Mouse (Mus musculus): ENCODE results near the gene H2al1h. TPM values are rescaled to one million over a fixed set of nuclear protein-coding genes. Genes with fewer than 3 reads are reported as not detected.
"Not testable (repeated sequence)": the region's sequence is repeated elsewhere in the genome, so short reads cannot be mapped to it uniquely, and the experiment has no call there.

H2al1h gene
- polyA plus RNA-seq, 1 experiment from 2014 or later: not detected

- WGBS: no CpG with 5 or more reads among the region's 6 CpGs
- not testable (repeated sequence) for H3K9ac ChIP-seq (ENCODE audit: low read length); H3K36me3 ChIP-seq (ENCODE audit: control insufficient read depth, insufficient read depth, low read length); ATAC-seq (ENCODE audit: insufficient read depth, low FRiP score, low TSS enrichment); H3K4me1 ChIP-seq (ENCODE audit: control insufficient read depth, insufficient read depth, low read length); DNase-seq (ENCODE audit: low spot score); H3K27me3 ChIP-seq (ENCODE audit: control insufficient read depth, insufficient read depth, low read length); H3K9me3 ChIP-seq (ENCODE audit: control insufficient read depth, low read length); H3K4me2 ChIP-seq (ENCODE audit: low read depth); H3K4me3 ChIP-seq (ENCODE audit: low read depth, low read length); H3K27ac ChIP-seq (ENCODE audit: low read depth, low read length)
Measured at GRCm38 (mm10) chrX:11308524-11308923, 12.8 kb upstream of the H2al1h start, which contains the start of gene H2al1d. TSS of gene H2al1d (plus strand) at chrX:11308824.

- WGBS: no CpG with 5 or more reads among the region's 3 CpGs
- not testable (repeated sequence) for H3K4me3 ChIP-seq (ENCODE audit: low read depth, low read length); H3K27me3 ChIP-seq (ENCODE audit: control insufficient read depth, insufficient read depth, low read length)
Measured at GRCm38 (mm10) chrX:11311634-11312033, 9.7 kb upstream of the H2al1h start, which contains the start of gene H2al1e. TSS of gene H2al1e (plus strand) at chrX:11311934.

GRCm38 (mm10) chrX:11314858-11315257 lies 6.4 kb upstream of the H2al1h start, which contains the start of gene H2al1f:
TSS of gene H2al1f (plus strand) at chrX:11315158.
- not testable (repeated sequence) for H3K9me3 ChIP-seq (ENCODE audit: control insufficient read depth, low read length); H3K27me3 ChIP-seq (ENCODE audit: control insufficient read depth, insufficient read depth, low read length); H3K4me3 ChIP-seq (ENCODE audit: low read depth, low read length); H3K4me2 ChIP-seq (ENCODE audit: low read depth); ATAC-seq (ENCODE audit: insufficient read depth, low FRiP score, low TSS enrichment); DNase-seq (ENCODE audit: low spot score); H3K9ac ChIP-seq (ENCODE audit: low read length); H3K27ac ChIP-seq (ENCODE audit: low read depth, low read length); H3K36me3 ChIP-seq (ENCODE audit: control insufficient read depth, insufficient read depth, low read length); H3K4me1 ChIP-seq (ENCODE audit: control insufficient read depth, insufficient read depth, low read length)
- no CpG with 5 or more reads among the region's 6 CpGs for WGBS

More at GRCm38 (mm10) chrX:11311634-11312033, 9.7 kb upstream of the H2al1h start, which contains the start of gene H2al1e:
- H3K9ac ChIP-seq (ENCODE audit: low read length); H3K4me1 ChIP-seq (ENCODE audit: control insufficient read depth, insufficient read depth, low read length); ATAC-seq (ENCODE audit: insufficient read depth, low FRiP score, low TSS enrichment); DNase-seq (ENCODE audit: low spot score); H3K9me3 ChIP-seq (ENCODE audit: control insufficient read depth, low read length); H3K27ac ChIP-seq (ENCODE audit: low read depth, low read length); H3K4me2 ChIP-seq (ENCODE audit: low read depth); H3K36me3 ChIP-seq (ENCODE audit: control insufficient read depth, insufficient read depth, low read length): not testable (repeated sequence)

- not testable (repeated sequence) for H3K9ac ChIP-seq (ENCODE audit: low read length); H3K4me3 ChIP-seq (ENCODE audit: low read depth, low read length); H3K9me3 ChIP-seq (ENCODE audit: control insufficient read depth, low read length); DNase-seq (ENCODE audit: low spot score); ATAC-seq (ENCODE audit: insufficient read depth, low FRiP score, low TSS enrichment); H3K4me1 ChIP-seq (ENCODE audit: control insufficient read depth, insufficient read depth, low read length); H3K27ac ChIP-seq (ENCODE audit: low read depth, low read length); H3K27me3 ChIP-seq (ENCODE audit: control insufficient read depth, insufficient read depth, low read length); H3K36me3 ChIP-seq (ENCODE audit: control insufficient read depth, insufficient read depth, low read length); H3K4me2 ChIP-seq (ENCODE audit: low read depth)
- no CpG with 5 or more reads among the region's 3 CpGs for WGBS
Measured at GRCm38 (mm10) chrX:11317956-11318355, 3.3 kb upstream of the H2al1h start, which contains the start of gene H2al1g. TSS of gene H2al1g (plus strand) at chrX:11318256.

- not testable (repeated sequence) for H3K4me1 ChIP-seq (ENCODE audit: control insufficient read depth, insufficient read depth, low read length); H3K4me2 ChIP-seq (ENCODE audit: low read depth); H3K9me3 ChIP-seq (ENCODE audit: control insufficient read depth, low read length); H3K36me3 ChIP-seq (ENCODE audit: control insufficient read depth, insufficient read depth, low read length); H3K4me3 ChIP-seq (ENCODE audit: low read depth, low read length); DNase-seq (ENCODE audit: low spot score); H3K9ac ChIP-seq (ENCODE audit: low read length); H3K27ac ChIP-seq (ENCODE audit: low read depth, low read length); H3K27me3 ChIP-seq (ENCODE audit: control insufficient read depth, insufficient read depth, low read length); ATAC-seq (ENCODE audit: insufficient read depth, low FRiP score, low TSS enrichment)
- WGBS: 100% methylated on average over 1 of the region's 5 CpGs
Measured at GRCm38 (mm10) chrX:11324359-11324758, 3.1 kb downstream of the H2al1h start, which contains the start of gene H2al1i. TSS of gene H2al1i (plus strand) at chrX:11324659.

- not testable (repeated sequence) for H3K4me1 ChIP-seq (ENCODE audit: control insufficient read depth, insufficient read depth, low read length); DNase-seq (ENCODE audit: low spot score); H3K9ac ChIP-seq (ENCODE audit: low read length); ATAC-seq (ENCODE audit: insufficient read depth, low FRiP score, low TSS enrichment); H3K4me3 ChIP-seq (ENCODE audit: low read depth, low read length); H3K9me3 ChIP-seq (ENCODE audit: control insufficient read depth, low read length); H3K27me3 ChIP-seq (ENCODE audit: control insufficient read depth, insufficient read depth, low read length); H3K36me3 ChIP-seq (ENCODE audit: control insufficient read depth, insufficient read depth, low read length); H3K4me2 ChIP-seq (ENCODE audit: low read depth); H3K27ac ChIP-seq (ENCODE audit: low read depth, low read length)
- 87% methylated on average over 2 of the region's 2 CpGs for WGBS
Measured at GRCm38 (mm10) chrX:11327522-11327921, 6.2 kb downstream of the H2al1h start, which contains the start of gene H2al1j. TSS of gene H2al1j (plus strand) at chrX:11327822.

GRCm38 (mm10) chrX:11345762-11346161 lies 24.5 kb downstream of the H2al1h start:
- no peaks in the 10 kb centered on the region for H3K9me3 ChIP-seq (ENCODE audit: control insufficient read depth, low read length)
- H3K36me3 ChIP-seq (ENCODE audit: control insufficient read depth, insufficient read depth, low read length): no peaks in the 10 kb centered on the region
- no peaks in the 10 kb centered on the region for H3K27me3 ChIP-seq (ENCODE audit: control insufficient read depth, insufficient read depth, low read length)
- ATAC-seq (ENCODE audit: insufficient read depth, low FRiP score, low TSS enrichment) (no peak), DNase-seq (ENCODE audit: low spot score) (no peak)
- H3K27ac ChIP-seq (ENCODE audit: low read depth, low read length): no peak overlapping the region
- no peaks in the 10 kb centered on the region for H3K4me1 ChIP-seq (ENCODE audit: control insufficient read depth, insufficient read depth, low read length)
- H3K9ac ChIP-seq (ENCODE audit: low read length): no peak overlapping the region
- H3K4me3 ChIP-seq (ENCODE audit: low read depth, low read length): no peak overlapping the region
- WGBS: 72% methylated on average over 9 of the region's 9 CpGs
- no peak overlapping the region for H3K4me2 ChIP-seq (ENCODE audit: low read depth)

GRCm38 (mm10) chrX:11346756-11347155 lies 25.5 kb downstream of the H2al1h start:
- ATAC-seq (ENCODE audit: insufficient read depth, low FRiP score, low TSS enrichment) (no peak), DNase-seq (ENCODE audit: low spot score) (no peak)
- Histone ChIP-seq H3K27ac (ENCODE audit: low read depth, low read length) (no peak overlapping the region), H3K36me3 (ENCODE audit: control insufficient read depth, insufficient read depth, low read length) (no peaks in the 10 kb centered on the region), H3K9me3 (ENCODE audit: control insufficient read depth, low read length) (no peaks in the 10 kb centered on the region), H3K4me3 (ENCODE audit: low read depth, low read length) (no peak overlapping the region), H3K4me2 (ENCODE audit: low read depth) (no peak overlapping the region), H3K9ac (ENCODE audit: low read length) (no peak overlapping the region), H3K27me3 (ENCODE audit: control insufficient read depth, insufficient read depth, low read length) (no peaks in the 10 kb centered on the region), H3K4me1 (ENCODE audit: control insufficient read depth, insufficient read depth, low read length) (no peaks in the 10 kb centered on the region)
- WGBS: 93% methylated on average over 3 of the region's 3 CpGs

- H3K4me1 ChIP-seq (ENCODE audit: control insufficient read depth, insufficient read depth, low read length): no peaks in the 10 kb centered on the region
- 0 out of 2 replicates have a peak, but pooled peaks cover 2% of the 10 kb centered on the region for H3K27me3 ChIP-seq (ENCODE audit: control insufficient read depth, insufficient read depth, low read length)
- H3K36me3 ChIP-seq (ENCODE audit: control insufficient read depth, insufficient read depth, low read length): no peaks in the 10 kb centered on the region
- H3K9ac ChIP-seq (ENCODE audit: low read length): no peak overlapping the region
- no peak overlapping the region for H3K4me2 ChIP-seq (ENCODE audit: low read depth)
- DNase-seq (ENCODE audit: low spot score): no peak
- no peaks in the 10 kb centered on the region for H3K9me3 ChIP-seq (ENCODE audit: control insufficient read depth, low read length)
- WGBS: 92% methylated on average over 6 of the region's 6 CpGs
- H3K27ac ChIP-seq (ENCODE audit: low read depth, low read length): no peak overlapping the region
- no peak for ATAC-seq (ENCODE audit: insufficient read depth, low FRiP score, low TSS enrichment)
- no peak overlapping the region for H3K4me3 ChIP-seq (ENCODE audit: low read depth, low read length)
Measured at GRCm38 (mm10) chrX:11360823-11361222, 39.5 kb downstream of the H2al1h start.
